Mouse (Mus musculus) liver, embryonic 12.5 days (tissue): ENCODE measurements around the gene Ptgir. TPM values are rescaled to one million over a fixed set of nuclear protein-coding genes. Genes with fewer than 3 reads are reported as not detected.

ENCODE experiments used
- ATAC-seq: fragments of 200-750 bp; cut with Nextera tagmentation; 2 replicates; pipeline ENCODE4 v1.8.0; 2017; ENCODE audit warnings: moderate number of reproducible peaks, mild to moderate bottlenecking, moderate library complexity
- H3K27ac ChIP-seq: fragments of 300-500 bp; sonication (generic); 2 replicates; pipeline ENCODE4 v1.5.1; 2016; ENCODE audit warnings: mild to moderate bottlenecking
- H3K27me3 ChIP-seq: fragments of 300-500 bp; sonication (generic); replicated peaks from 2 replicates; pipeline ENCODE4 v1.6.1; 2016; ENCODE audit warnings: mild to moderate bottlenecking, moderate library complexity
- H3K36me3 ChIP-seq: fragments of 300-500 bp; sonication (generic); 2 replicates; pipeline ENCODE4 v1.6.1; 2016; ENCODE audit warnings: mild to moderate bottlenecking, moderate library complexity
- H3K4me1 ChIP-seq: fragments of 300-500 bp; sonication (generic); 2 replicates; pipeline ENCODE4 v1.6.1; 2016
- H3K4me2 ChIP-seq: fragments of 300-500 bp; sonication (generic); 2 replicates; pipeline ENCODE4 v1.6.1; 2016; ENCODE audit warnings: mild to moderate bottlenecking, moderate library complexity
- H3K4me3 ChIP-seq: fragments of 300-500 bp; sonication (generic); 2 replicates; pipeline ENCODE4 v1.5.1; 2016; ENCODE audit warnings: mild to moderate bottlenecking, moderate library complexity
- H3K9ac ChIP-seq: fragments of 300-500 bp; sonication (generic); 2 replicates; pipeline ENCODE4 v1.6.1; 2016; ENCODE audit warnings: mild to moderate bottlenecking, moderate library complexity
- H3K9me3 ChIP-seq: fragments of 300-500 bp; sonication (generic); replicated peaks from 2 replicates; pipeline ENCODE4 v1.6.1; 2016; ENCODE audit warnings: mild to moderate bottlenecking, moderate library complexity
- WGBS: fragments of 180-500 bp; shearing (Covaris S2); methylation state at CpG from one replicate; pipeline ENCODE4 v1.1.7; 2016; ENCODE audit not compliant: insufficient replicate concordance; 5-methylcytosine and 5-hydroxymethylcytosine counted together
- polyA plus RNA-seq: library from polyadenylated mRNA; unstranded; fragments of >200 nt; fragmentation: Nextera tagmentation; extraction: Ambion mirVana; gene quantifications from 2 replicates; pipeline ENCODE4 v1.2.1, GENCODE M21; 2016

Gene Ptgir
- polyA plus RNA-seq, result 0.86 and 1.5 TPM in 2 replicates

DNA sequence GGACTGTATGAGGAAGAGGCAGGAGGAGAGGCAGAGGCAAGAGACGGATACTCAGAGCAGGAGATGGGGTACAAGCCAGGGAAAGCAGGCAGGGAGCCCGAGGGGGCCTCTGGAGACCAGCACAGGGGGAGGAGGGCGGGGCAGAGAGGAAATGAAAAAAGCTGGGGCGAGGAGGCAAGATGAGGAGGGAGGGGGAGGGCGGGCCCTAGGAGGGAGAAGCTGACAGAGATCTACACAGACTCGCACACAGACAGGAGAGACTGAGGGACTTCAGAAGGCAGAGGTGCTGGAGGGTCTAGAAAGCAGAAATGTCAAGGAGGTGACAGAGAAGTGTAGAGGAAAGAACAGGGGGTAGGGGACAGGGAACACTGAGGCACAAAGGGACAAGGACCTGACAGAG, at the start of gene Ptgir:
Gene Ptgir (plus strand): TSS at position 210 of the 400 bp plus-strand sequence.
- H3K27me3 ChIP-seq, result peaks cover 35% of the 10 kb centered on the region

GRCm38 (mm10) chr7:16858336-16858735, 48.0 kb upstream of the Ptgir start:
- Histone ChIP-seq H3K27me3 (no peaks in the 10 kb centered on the region), H3K27ac (no peak overlapping the region), H3K4me2 (no peak overlapping the region), H3K4me3 (no peak overlapping the region), H3K4me1 (0 out of 2 replicates have a peak, but pooled peaks cover 2% of the 10 kb centered on the region), H3K9me3 (no peaks in the 10 kb centered on the region), H3K9ac (no peak overlapping the region), H3K36me3 (peaks cover 57% of the 10 kb centered on the region)
- ATAC-seq, result 0 out of 2 replicates have a peak, but pooled peaks have one; percentile 36
- WGBS, result 39% methylated on average over 17 of the region's 17 CpGs

More for the DNA sequence above, at the start of gene Ptgir:
- H3K9me3 ChIP-seq, result no peaks in the 10 kb centered on the region
- 0 out of 2 replicates have a peak within 1 kb of the TSS, but pooled peaks have one; percentile 10 for H3K4me2 ChIP-seq
- H3K4me3 ChIP-seq, result no peak within 1 kb of the TSS
- H3K9ac ChIP-seq, result no peak within 1 kb of the TSS
- H3K36me3 ChIP-seq, result no peaks in the 10 kb centered on the region
- 8% methylated on average over 6 of the region's 6 CpGs for WGBS
- peak within 1 kb of the TSS; percentile 7; the same call in 1 of the 2 replicates for H3K27ac ChIP-seq
- 0 out of 2 replicates have a peak, but pooled peaks have one; percentile 8 for ATAC-seq
- peaks cover 77% of the 10 kb centered on the region for H3K4me1 ChIP-seq

DNA sequence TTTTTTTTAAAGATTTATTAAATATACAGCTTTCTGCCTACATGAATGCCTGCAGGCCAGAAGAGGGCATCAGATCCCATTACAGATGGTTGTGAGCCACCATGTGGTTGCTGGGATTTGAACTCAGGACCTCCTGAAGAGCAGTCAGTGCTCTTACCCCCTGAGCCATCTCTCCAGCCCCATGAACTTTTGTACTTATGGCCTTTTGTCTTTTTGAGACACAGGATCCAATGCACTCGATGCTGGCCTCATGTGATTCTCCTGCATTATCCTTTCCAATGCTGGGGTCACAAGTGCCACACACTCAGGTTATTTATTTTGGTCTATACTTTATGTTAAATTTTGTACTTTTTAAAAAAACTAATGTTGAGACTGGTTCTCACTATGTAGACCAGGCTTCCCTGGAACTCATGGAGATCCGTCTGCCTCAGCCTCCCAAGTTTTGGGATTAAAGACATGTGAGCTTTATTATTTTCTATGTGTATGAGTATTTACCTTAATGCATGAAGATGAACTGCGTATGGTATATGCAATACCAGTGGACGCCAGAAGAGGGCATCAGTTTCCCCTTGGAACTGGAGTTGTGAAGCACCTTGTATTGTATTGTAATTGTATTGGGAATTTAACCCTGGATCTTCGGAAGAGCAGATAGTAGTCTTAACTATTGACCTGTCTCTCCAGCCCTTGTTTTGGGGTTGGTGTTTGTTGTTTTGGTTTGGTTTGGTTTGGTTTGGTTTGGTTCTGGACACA, 46.2 kb upstream of the Ptgir start:
- Histone ChIP-seq H3K4me1 (0 out of 2 replicates have a peak, but pooled peaks cover 2% of the 10 kb centered on the region), H3K36me3 (peaks cover 57% of the 10 kb centered on the region), H3K27me3 (no peaks in the 10 kb centered on the region), H3K27ac (no peak overlapping the region), H3K9me3 (no peaks in the 10 kb centered on the region), H3K4me3 (no peak overlapping the region), H3K4me2 (no peak overlapping the region), H3K9ac (no peak overlapping the region)
- ATAC-seq, result no peak
- 29% methylated on average over 5 of the region's 5 CpGs for WGBS

- Histone ChIP-seq H3K36me3 (peaks cover 34% of the 10 kb centered on the region), H3K27me3 (no peaks in the 10 kb centered on the region), H3K9me3 (no peaks in the 10 kb centered on the region), H3K4me2 (no peak overlapping the region), H3K4me3 (no peak overlapping the region), H3K4me1 (peaks cover 5% of the 10 kb centered on the region), H3K27ac (0 out of 2 replicates have a peak overlapping the region, but pooled peaks have one; percentile 1), H3K9ac (no peak overlapping the region)
- ATAC-seq, result peak; percentile 36; the same call in 1 of the 2 replicates
- WGBS, result 67% methylated on average over 3 of the region's 3 CpGs
Measured at GRCm38 (mm10) chr7:16867488-16867887, 38.8 kb upstream of the Ptgir start.

GRCm38 (mm10) chr7:16869497-16869896, 36.8 kb upstream of the Ptgir start:
- peak; percentile 49; the same call in 1 of the 2 replicates for ATAC-seq
- 69% methylated on average over 16 of the region's 16 CpGs for WGBS
- no peak overlapping the region for H3K9ac ChIP-seq
- no peak overlapping the region for H3K27ac ChIP-seq
- H3K4me2 ChIP-seq, result no peak overlapping the region
- peaks cover 12% of the 10 kb centered on the region for H3K4me1 ChIP-seq
- no peaks in the 10 kb centered on the region for H3K27me3 ChIP-seq
- peaks cover 24% of the 10 kb centered on the region for H3K36me3 ChIP-seq
- H3K4me3 ChIP-seq, result no peak overlapping the region
- no peaks in the 10 kb centered on the region for H3K9me3 ChIP-seq

GRCm38 (mm10) chr7:16871600-16871999, 34.7 kb upstream of the Ptgir start:
- Histone ChIP-seq H3K4me3 (no peak overlapping the region), H3K9ac (no peak overlapping the region), H3K9me3 (no peaks in the 10 kb centered on the region), H3K4me1 (peaks cover 24% of the 10 kb centered on the region), H3K36me3 (0 out of 2 replicates have a peak, but pooled peaks cover 9% of the 10 kb centered on the region), H3K27ac (no peak overlapping the region), H3K27me3 (peaks cover 13% of the 10 kb centered on the region), H3K4me2 (no peak overlapping the region)
- 77% methylated on average over 10 of the region's 10 CpGs for WGBS
- no peak for ATAC-seq

- no peak overlapping the region for H3K9ac ChIP-seq
- H3K27ac ChIP-seq, result no peak overlapping the region
- no peak overlapping the region for H3K4me2 ChIP-seq
- peaks cover 18% of the 10 kb centered on the region for H3K27me3 ChIP-seq
- 78% methylated on average over 9 of the region's 9 CpGs for WGBS
- H3K36me3 ChIP-seq, result 0 out of 2 replicates have a peak, but pooled peaks cover 9% of the 10 kb centered on the region
- no peaks in the 10 kb centered on the region for H3K9me3 ChIP-seq
- ATAC-seq, result no peak
- H3K4me1 ChIP-seq, result peaks cover 28% of the 10 kb centered on the region
- H3K4me3 ChIP-seq, result no peak overlapping the region
Measured at GRCm38 (mm10) chr7:16872478-16872877, 33.8 kb upstream of the Ptgir start.

DNA sequence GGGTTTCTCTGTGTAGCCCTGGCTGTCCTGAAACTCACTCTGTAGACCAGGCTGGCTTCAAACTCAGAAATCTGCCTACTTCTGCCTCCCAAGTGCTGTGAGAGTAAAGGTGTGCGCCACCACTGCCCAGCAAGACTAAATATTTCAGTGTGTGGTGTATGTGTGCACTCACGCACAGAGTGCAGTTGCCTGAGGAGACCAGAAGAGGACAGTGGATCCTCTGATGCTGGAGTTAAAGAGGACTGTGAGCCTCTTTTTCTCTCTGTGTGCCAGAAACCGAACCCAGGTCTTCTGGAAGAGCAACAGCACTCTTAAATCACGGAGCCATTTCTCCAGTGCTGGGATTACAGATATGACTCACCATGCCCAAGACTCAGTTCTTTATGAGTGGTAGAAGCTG, 32.9 kb upstream of the Ptgir start:
- WGBS, result 79% methylated on average over 4 of the region's 4 CpGs
- Histone ChIP-seq H3K9ac (no peak overlapping the region), H3K4me2 (no peak overlapping the region), H3K4me1 (peaks cover 28% of the 10 kb centered on the region), H3K9me3 (no peaks in the 10 kb centered on the region), H3K27ac (no peak overlapping the region), H3K27me3 (peaks cover 18% of the 10 kb centered on the region), H3K36me3 (0 out of 2 replicates have a peak, but pooled peaks cover 9% of the 10 kb centered on the region), H3K4me3 (no peak overlapping the region)
- no peak for ATAC-seq

DNA sequence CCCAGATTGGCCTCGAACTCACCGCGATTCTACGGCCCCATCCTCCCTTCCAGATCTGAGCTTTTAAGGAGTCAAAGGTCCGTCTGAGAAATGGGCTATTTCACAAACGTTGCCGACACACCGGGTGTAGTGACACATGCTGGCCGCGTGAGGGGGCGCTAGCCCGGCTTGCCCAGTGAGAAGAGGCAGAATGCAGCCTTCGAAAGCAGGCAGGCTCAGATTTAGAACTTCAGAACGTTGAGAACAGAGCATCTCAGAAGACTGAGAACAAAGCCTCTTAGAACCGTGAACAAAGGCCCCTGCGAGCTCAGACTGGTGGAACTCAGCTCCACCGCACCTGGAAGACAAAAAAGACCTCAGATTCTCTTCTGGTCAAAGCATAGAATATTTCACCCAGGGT, 32.1 kb upstream of the Ptgir start:
- Histone ChIP-seq H3K4me1 (peaks cover 28% of the 10 kb centered on the region), H3K36me3 (0 out of 2 replicates have a peak, but pooled peaks cover 9% of the 10 kb centered on the region), H3K9ac (no peak overlapping the region), H3K4me2 (peak overlapping the region; percentile 98), H3K27ac (peak overlapping the region; percentile 58), H3K27me3 (peaks cover 21% of the 10 kb centered on the region), H3K9me3 (no peaks in the 10 kb centered on the region), H3K4me3 (peak overlapping the region; percentile 65)
- 3% methylated on average over 17 of the region's 17 CpGs for WGBS
- no peak for ATAC-seq

DNA sequence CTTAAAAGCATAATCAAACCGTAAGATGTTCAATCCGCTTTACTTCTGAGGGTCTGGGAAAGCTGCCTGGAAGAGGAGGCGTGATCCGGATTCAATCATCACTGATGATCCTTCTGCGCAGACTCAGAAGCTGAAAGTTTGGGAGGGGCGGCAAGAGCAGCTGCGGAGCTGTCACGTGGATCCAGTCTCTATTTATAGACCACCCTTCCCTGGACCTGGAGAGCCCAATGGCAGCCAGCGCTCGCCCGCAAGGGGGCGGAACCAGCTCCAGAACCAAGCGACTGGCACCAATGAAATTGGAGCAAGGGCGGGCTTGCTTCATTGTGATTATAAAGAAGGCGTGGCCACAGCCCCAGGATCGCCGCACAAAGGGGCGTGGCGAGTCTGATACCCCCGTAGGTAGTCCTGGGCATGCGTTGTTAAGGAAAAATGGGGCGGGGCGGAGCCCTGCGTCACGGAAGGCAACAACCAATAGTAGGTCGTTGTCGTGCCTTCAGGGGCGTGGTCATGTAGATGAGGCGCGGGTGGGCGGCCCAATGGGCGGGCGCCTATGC, 31.5 kb upstream of the Ptgir start:
- H3K27me3 ChIP-seq, result peaks cover 22% of the 10 kb centered on the region
- 2% methylated on average over 33 of the region's 33 CpGs for WGBS

DNA sequence AGATGAGACGGTGACA, 31.2 kb upstream of the Ptgir start, which contains the start of gene Dact3:
Gene Dact3 (plus strand): TSS at position 8 of the 16 bp plus-strand sequence.
- Histone ChIP-seq H3K9me3 (no peaks in the 10 kb centered on the region), H3K4me2 (peak within 1 kb of the TSS; percentile 98), H3K4me1 (peaks cover 34% of the 10 kb centered on the region), H3K27ac (peak within 1 kb of the TSS; percentile 58), H3K9ac (peak within 1 kb of the TSS; percentile 65), H3K27me3 (peaks cover 22% of the 10 kb centered on the region), H3K4me3 (peak within 1 kb of the TSS; percentile 65), H3K36me3 (no peaks in the 10 kb centered on the region)
- no peak for ATAC-seq
- 8% methylated on average over 1 of the region's 1 CpGs for WGBS

More for the DNA sequence above, 31.5 kb upstream of the Ptgir start:
- H3K36me3 ChIP-seq, result 0 out of 2 replicates have a peak, but pooled peaks cover 3% of the 10 kb centered on the region
- peak overlapping the region; percentile 65 for H3K9ac ChIP-seq
- peak overlapping the region; percentile 98 for H3K4me2 ChIP-seq
- ATAC-seq, result peak; percentile 95
- peak overlapping the region; percentile 65 for H3K4me3 ChIP-seq
- peaks cover 31% of the 10 kb centered on the region for H3K4me1 ChIP-seq
- peak overlapping the region; percentile 58 for H3K27ac ChIP-seq
- H3K9me3 ChIP-seq, result no peaks in the 10 kb centered on the region

DNA sequence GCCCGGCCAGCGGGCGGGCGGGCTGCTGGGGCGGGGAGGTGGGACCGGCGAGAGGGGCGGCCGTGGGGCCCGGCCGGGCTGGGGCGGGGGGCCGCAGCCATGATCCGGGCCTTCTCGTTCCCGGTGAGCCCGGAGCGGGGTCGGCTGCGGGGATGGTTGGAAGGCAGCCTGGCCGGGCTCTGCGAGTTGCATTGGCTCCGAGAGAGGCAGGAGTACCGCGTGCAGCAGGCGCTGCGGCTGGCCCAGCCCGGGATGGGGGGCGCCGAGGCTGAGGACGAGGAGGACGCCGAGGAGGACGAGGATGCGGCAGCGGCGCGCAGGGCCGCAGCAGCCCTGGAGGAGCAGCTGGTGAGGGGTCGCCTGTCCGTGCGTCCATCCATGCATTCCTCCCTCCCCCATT, 31.0 kb upstream of the Ptgir start:
- peak overlapping the region; percentile 98 for H3K4me2 ChIP-seq
- peak overlapping the region; percentile 45 for H3K27ac ChIP-seq
- H3K36me3 ChIP-seq, result no peaks in the 10 kb centered on the region
- H3K4me1 ChIP-seq, result peaks cover 36% of the 10 kb centered on the region
- peak; percentile 24 for ATAC-seq
- H3K4me3 ChIP-seq, result peak overlapping the region; percentile 65
- peak overlapping the region; percentile 65 for H3K9ac ChIP-seq
- WGBS, result 2% methylated on average over 34 of the region's 42 CpGs
- H3K9me3 ChIP-seq, result no peaks in the 10 kb centered on the region
- peaks cover 22% of the 10 kb centered on the region for H3K27me3 ChIP-seq
